Mouse (Mus musculus) 3134 (cell line): ENCODE measurements around the gene Srbd1.

Experiments used
- DNase-seq: peaks from one replicate; pipeline ENCODE4 v3.0.0-alpha.2; 2011; ENCODE audit warnings: low spot score; ENCODE audit not compliant: insufficient read length; ENCODE audit errors: extremely low read depth

The Srbd1 gene

DNA sequence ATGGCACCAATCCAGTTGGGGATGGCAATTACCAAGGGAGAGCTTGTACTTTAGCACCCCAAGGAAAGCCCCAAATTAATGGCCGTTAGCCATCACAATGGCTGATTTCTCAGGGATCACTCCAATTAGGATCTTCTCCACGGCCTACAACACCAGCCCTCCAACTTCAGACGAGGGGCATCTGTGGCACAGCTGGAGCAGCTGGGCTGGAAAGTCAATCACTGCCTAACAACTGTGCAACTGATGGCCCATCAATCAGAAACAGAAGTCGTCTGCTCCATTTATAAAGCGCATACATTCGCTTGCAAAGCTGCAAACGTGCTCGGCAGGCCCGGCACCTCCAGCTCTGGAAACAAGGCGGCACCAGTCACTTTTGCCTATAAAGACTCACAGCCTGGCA, 209.7 kb downstream of the Srbd1 start:
- no peak for DNase-seq
